Mouse (Mus musculus) bone marrow, adult 2 months (tissue): ENCODE data around the gene Rps6kl1.

Experiments used
- CTCF ChIP-seq: fragments of 200-500 bp; IDR thresholded peaks from 2 replicates; pipeline ENCODE4 v1.5.1; 2011; ENCODE audit warnings: low read length, control low read depth; ENCODE audit not compliant: control insufficient read depth, insufficient read depth
- POLR2A ChIP-seq: fragments of 200-500 bp; IDR thresholded peaks from 2 replicates; pipeline ENCODE4 v1.6.1; 2011; ENCODE audit warnings: low read depth, mild to moderate bottlenecking, control low read depth, low read length, borderline replicate concordance; ENCODE audit not compliant: control insufficient read depth

GRCm38 (mm10) chr12:85126986-85127603, 24.0 kb downstream of the Rps6kl1 start:
- TF ChIP-seq CTCF (no peak), POLR2A (no peak)
